Mouse (Mus musculus): ENCODE data around the gene Llgl2.
A peak's percentile ranks its signal among the peaks of the same experiment; 100 is the strongest.

Llgl2 gene

GRCm38 (mm10) chr11:115808696-115809310 is 15.0 kb upstream of the Llgl2 start:
- DNase-seq (ENCODE audit: low read depth), result peak; percentile 24

GRCm38 (mm10) chr11:115809311-115809781 is 14.5 kb upstream of the Llgl2 start:
- no peak for DNase-seq (ENCODE audit: low read depth)

- DNase-seq (ENCODE audit: low read depth), result no peak
Observed at GRCm38 (mm10) chr11:115810377-115810776, 13.5 kb upstream of the Llgl2 start.

- DNase-seq (ENCODE audit: low read depth), result no peak
Observed at GRCm38 (mm10) chr11:115811381-115812093, 12.3 kb upstream of the Llgl2 start.

GRCm38 (mm10) chr11:115812095-115812494 is 11.8 kb upstream of the Llgl2 start:
- DNase-seq (ENCODE audit: low read depth), result no peak

- DNase-seq (ENCODE audit: low read depth), result no peak
Observed at GRCm38 (mm10) chr11:115812533-115813420, 11.1 kb upstream of the Llgl2 start.

GRCm38 (mm10) chr11:115813507-115814296 is 10.1 kb upstream of the Llgl2 start, which contains the start of gene Caskin2:
TSS of gene Caskin2 (minus strand) at chr11:115813639.
- peak; percentile 93 for DNase-seq (ENCODE audit: low read depth)

- peak; percentile 76 for DNase-seq (ENCODE audit: low read depth)
Observed at GRCm38 (mm10) chr11:115814605-115815450, 9.0 kb upstream of the Llgl2 start, which contains the start of gene Tsen54. TSS of gene Tsen54 (plus strand) at chr11:115814724.

- peak; percentile 39 for DNase-seq (ENCODE audit: low read depth)
Observed at GRCm38 (mm10) chr11:115817331-115817730, 6.5 kb upstream of the Llgl2 start.

GRCm38 (mm10) chr11:115819915-115820623 is 3.8 kb upstream of the Llgl2 start:
- no peak for DNase-seq (ENCODE audit: low read depth)

GRCm38 (mm10) chr11:115821001-115821400 is 2.8 kb upstream of the Llgl2 start:
- no peak for DNase-seq (ENCODE audit: low read depth)

- no peak for DNase-seq (ENCODE audit: low read depth)
Observed at GRCm38 (mm10) chr11:115824813-115825212, 964 bp downstream of the Llgl2 start.

- DNase-seq (ENCODE audit: low read depth), result no peak
Observed at GRCm38 (mm10) chr11:115826487-115826886, 2.6 kb downstream of the Llgl2 start.

GRCm38 (mm10) chr11:115827624-115828023 is 3.8 kb downstream of the Llgl2 start:
- DNase-seq (ENCODE audit: low read depth), result no peak

- DNase-seq (ENCODE audit: low read depth), result no peak
Observed at GRCm38 (mm10) chr11:115829036-115829435, 5.2 kb downstream of the Llgl2 start.

- no peak for DNase-seq (ENCODE audit: low read depth)
Observed at GRCm38 (mm10) chr11:115830550-115831325, 6.9 kb downstream of the Llgl2 start.

- no peak for DNase-seq (ENCODE audit: low read depth)
Observed at GRCm38 (mm10) chr11:115831518-115831917, 7.7 kb downstream of the Llgl2 start.

- no peak for DNase-seq (ENCODE audit: low read depth)
Observed at GRCm38 (mm10) chr11:115832064-115832463, 8.2 kb downstream of the Llgl2 start.

- DNase-seq (ENCODE audit: low read depth), result no peak
Observed at GRCm38 (mm10) chr11:115832523-115832922, 8.7 kb downstream of the Llgl2 start.
